Mouse (Mus musculus): ENCODE data around the gene Epb41.

The Epb41 gene

DNA sequence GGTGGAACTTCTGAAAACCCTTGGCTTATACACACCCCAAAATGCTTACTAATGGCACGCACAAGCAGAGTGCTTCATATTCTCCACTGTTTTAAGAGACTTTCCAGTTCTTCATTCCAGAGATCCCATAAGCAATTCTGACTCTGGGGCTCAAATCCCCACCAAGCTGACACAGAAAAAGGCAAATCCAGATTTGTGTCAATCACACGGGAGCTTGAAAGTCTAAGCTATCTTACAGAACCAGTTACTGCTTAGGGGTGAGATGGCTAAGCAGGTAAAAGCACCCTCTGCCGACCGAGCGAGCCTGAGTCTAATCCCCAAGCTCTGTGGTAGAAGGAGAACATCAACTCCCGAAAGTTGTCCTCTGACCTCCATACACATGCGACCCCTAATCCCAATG lies 76.5 kb downstream of the Epb41 start:
- DNase-seq = no peak

DNA sequence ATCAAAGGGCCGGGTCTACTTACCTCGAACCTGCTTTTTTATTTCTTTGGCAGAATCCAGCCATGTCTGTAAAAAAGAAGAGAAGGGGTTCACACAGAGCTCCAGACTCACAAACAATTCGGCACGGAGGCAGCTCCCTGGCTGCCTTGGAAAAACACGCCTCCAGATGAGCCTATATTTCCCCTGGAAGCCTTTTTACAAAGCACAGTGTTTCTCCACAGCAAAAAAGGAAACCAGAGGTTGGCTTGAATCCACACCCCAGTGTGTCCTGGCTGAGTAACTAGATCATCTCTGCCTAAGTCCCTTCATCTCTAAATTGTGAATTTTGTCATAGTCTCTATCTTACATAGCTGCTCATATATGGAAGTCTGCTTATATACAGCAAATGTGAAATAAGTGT lies 77.6 kb downstream of the Epb41 start:
- peak; percentile 87 for DNase-seq

DNA sequence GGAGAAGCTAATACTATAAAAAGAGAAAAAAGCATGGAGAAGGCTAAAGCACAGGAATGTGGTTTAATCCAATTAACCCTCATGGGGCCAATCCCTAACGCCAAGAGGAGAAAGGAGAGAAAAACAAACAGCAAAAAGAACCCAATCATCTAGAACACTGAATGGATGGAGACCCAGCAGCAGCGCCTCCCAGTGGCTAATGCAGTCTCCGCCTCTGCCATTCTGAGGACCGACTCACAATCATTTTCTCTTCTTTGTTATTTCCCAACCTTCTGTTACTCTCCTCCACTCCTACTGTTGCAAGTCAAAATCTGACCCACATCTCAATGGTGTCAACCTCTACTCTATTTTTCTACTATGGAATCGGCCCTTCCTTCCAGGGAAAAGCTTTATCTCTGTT lies 78.1 kb downstream of the Epb41 start:
- no peak for DNase-seq

DNA sequence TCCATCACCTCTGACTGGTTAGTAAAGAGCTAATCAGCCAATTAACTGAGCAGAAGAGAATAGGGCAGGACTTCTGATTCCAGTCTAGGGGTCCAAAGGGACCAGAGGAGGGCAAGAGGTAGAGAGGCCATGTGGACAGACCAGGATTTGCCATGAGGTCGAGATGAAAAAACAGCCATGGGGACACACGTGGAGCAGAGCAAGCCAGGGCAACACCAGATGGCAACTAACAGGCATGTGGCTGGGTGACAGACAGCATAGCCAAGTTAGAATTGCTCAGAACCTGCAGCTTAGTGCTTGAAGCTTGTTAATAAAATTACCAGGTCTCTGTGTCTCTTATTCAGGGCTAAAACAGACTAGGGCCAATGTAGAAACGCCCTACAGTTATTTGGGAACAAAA lies 81.3 kb downstream of the Epb41 start:
- DNase-seq = no peak

DNA sequence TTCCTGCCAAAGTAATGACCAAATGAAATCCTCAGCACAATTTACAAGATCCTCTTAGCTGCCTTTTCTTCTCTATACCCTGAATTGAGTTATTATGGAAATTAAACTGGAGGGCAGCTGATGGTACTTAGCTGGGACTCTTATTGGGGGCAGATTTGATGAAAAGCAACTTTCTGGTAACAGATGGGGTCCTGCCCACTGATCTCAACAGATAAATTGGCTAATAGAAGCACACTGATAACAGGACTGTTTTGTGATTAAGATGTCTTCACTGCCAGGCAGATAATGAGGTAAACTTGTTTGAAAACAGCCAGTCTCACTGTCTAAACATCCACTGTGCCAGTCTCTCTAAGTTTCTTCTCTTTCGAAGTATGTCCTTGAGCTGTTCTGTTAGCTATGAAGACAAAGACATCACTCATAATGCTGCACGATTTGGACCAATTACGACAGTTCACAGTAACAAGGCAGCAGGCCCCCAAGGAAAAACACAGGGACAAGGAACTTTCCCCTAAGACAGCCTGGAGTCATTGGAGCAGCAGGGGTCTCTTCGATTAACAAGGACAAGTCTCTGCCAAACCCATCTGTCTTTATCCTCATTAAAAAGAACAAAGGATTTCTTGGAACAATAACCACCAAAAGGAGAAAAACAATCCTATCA lies 92.1 kb downstream of the Epb41 start:
- DNase-seq = peak; percentile 66

DNA sequence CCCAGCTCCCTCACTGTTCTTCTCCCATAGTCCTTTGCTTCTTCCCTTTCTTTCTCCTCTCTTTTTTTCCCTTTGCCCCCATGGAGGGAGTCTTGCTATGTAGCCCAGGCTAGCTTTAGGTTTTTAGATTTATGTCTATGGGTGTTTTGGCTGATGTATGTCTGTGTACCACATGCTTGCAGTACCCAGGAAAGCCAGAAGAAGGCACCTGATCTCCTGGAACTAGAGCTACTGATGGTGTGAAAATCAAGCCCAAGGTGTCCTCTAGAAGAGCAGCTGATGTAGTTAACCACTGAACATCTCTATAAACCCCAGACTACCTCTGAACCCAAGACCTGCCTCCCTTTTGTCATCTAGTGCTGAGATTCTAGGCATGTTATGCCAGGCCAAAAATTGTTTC lies 93.4 kb downstream of the Epb41 start:
- DNase-seq = peak; percentile 46

DNA sequence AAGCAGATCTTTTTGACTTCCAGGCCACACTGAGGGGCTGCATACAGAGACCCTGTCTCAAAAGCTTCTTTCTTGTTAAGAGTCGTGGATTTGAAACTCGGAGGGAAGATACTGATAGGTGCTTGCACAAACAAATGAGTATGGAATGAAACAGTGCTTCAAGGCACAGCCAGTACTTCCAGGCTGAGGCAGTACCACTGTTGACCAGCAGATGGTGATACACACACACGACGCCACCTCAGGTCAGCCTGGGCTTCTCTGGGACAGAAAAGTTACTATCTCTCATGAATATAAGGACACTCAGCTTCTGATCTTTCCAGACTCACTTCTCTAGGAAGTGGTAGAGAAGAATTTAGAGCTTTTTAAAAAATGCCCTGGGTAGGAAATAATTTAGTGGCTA lies 97.9 kb downstream of the Epb41 start:
- peak; percentile 94 for DNase-seq

DNA sequence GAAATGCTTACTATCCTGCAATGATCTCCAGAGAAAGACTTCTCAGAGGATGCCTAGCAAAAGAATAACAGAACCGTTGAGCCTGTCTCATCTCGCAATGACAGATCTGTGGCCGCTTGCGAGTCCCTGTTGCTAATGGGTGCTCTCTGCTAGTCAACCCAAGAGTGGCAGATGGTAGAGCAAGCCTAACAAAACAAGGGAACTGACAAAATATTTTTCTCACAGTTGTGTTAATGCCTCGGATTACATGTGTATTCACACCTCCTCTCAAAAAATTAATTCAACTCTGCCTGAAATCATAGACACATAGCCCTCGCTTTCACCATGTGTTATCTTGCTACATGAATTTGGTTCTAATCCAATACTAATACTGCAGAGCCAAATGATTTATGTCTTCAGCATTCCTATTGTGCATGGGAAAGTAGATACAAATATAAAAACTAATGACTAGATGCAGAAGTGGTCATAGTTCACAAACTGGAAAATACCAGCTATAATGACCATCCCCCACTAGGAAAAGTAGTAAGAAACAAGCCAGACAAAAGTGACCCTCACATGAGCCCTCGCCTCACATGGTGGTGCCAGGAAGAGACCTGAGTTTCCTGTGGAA lies 104.8 kb downstream of the Epb41 start:
- DNase-seq = peak; percentile 68

DNA sequence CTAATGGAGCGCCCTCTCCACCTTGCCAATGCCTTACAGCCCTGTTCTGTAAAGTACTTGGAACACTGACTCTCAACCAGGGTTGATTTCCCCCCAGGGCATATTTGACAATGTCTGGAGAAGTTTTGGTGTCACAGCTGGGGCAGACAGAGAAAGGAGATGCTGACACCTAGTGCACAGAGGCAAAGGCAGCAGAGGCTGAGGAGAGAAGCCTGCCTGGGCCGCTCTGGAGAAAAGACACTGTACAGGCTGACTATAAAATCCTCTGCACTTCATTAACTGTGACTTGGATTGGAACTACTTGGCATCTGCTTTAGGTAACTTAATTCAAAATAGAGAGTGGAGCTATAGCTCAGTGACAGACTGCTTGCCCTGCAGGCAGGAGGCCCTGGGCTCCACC lies 106.2 kb downstream of the Epb41 start:
- peak; percentile 82 for DNase-seq

DNA sequence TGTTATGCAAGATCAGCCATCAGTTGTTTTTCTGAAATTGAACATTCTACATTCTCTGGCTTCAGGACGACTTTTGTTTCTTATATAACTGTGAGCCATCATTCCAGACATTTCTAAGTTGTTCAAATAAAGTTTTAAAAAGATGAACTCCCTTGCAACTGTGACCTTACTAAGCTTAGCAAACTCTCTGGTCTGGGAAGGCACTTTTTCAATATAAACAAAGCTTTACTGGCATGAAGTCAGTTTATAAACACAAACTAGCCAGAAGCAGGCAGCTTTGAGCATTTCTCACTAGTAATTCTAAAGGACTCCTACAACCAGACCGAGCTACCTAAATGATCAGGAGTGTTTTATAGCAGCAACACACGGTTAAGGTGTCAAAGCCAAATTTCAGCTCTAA lies 118.0 kb downstream of the Epb41 start:
- no peak for DNase-seq

DNA sequence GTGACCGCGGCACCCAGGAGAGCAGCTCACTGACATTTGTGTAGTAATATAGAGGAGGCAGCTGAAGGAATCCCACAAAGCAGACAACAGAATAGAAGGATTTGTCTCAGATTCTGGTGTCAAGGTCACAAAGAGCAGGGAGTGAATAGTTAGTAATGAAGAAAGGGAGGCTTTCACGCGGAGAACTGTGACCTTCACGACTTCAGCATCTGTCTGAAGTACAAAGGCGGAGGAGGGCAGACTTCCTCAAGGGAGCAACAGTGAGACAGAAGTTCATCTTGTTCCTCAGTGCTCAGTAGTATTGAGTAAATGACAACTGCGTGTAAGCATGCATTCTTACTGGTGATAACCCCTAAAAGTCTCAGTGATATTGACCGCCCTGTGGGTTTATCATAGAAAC lies 124.5 kb downstream of the Epb41 start:
- DNase-seq = no peak

DNA sequence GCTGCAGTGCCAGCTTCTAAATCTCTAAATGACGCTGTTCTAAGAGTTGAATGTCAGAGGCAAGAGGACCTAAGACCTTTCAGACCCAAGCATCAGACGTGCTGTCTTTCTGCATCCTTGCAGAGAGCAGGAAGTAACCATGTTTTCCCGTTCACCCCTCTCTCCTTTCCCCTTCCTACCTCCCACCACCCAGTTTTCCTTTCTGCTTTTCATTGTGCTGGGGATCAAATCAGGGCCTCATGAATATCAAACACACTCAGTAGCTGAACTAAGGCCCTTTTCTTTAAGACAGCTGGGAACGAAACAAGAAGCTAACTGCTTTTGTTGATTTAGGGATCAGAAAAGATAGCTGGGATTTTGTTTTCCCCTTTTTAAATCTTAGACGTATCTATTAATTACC lies 125.2 kb downstream of the Epb41 start:
- no peak for DNase-seq

DNA sequence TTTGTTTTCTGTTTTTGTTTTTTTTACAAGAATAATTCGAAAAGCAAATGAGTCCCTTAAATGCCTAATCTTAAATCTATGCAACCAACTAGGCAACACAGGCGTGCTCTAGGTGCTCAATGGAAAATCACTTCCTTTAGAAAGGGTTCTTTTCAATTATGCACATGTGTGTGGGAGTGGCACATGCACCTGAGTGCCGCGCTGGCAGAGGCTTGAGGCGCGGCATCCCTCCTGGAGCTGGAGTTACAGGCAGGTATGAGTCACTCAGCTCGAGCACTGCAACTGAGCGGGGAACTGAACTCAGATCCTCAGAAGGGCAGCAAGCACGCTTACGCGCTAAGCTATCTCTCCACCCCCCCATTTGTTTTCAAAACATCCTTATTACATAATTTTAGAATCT lies 127.3 kb downstream of the Epb41 start:
- DNase-seq = no peak

DNA sequence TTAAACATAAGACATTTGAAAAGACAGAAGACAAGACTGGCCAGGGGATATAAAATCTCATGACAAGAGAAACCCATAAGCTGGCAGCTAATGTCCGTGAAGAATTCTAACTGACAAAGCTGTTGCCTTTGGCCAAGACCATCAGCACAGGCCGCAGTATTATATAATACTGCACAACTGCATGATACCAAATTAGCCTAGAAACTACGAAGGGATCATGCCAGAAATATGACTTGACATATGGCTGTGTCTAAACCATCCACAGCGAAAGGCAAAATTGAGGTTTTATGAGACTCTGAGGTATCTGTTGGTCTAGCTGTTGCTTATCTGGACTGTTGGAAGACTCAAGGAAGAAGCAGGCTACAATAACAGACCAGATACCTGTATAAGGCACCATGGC lies 134.3 kb downstream of the Epb41 start:
- DNase-seq = no peak

DNA sequence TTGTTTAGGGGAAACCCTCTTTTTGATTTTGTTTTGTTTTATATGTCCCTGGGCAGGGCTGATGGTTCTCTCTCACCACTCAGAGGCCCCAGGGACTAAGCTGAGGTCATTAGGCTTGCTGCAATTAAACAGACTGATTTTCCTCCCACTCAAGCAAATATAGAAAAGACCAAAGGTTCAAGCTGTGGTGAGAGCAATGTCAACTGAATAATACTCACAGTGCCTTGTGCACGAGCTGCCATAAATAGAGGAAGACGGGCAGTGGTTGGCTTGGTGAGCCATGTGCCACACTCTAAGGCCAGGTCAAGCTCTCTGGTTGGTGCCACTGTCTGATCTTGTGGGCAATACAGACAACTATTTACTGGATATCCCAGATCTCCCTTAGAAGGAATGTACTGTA lies 135.7 kb downstream of the Epb41 start:
- DNase-seq = peak; percentile 86

DNA sequence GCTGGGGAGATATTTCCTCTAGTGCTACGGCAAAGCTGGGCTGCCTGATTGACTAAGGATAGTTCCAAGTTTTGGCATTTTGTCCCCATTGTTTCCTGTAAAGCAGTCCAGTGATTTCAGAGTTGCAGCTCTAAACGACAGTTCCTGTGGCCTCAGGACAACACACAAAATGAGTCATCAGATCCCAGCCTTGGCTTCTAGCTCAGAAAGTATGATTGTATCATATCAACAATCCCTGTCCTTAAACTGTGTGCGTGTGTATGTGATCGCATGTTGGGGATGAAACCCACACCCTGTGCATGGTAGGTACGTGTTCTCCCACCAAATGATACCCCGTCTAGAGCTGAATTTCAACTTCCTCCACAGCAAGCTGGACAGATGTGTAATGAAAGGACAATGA lies 146.0 kb downstream of the Epb41 start:
- no peak for DNase-seq

DNA sequence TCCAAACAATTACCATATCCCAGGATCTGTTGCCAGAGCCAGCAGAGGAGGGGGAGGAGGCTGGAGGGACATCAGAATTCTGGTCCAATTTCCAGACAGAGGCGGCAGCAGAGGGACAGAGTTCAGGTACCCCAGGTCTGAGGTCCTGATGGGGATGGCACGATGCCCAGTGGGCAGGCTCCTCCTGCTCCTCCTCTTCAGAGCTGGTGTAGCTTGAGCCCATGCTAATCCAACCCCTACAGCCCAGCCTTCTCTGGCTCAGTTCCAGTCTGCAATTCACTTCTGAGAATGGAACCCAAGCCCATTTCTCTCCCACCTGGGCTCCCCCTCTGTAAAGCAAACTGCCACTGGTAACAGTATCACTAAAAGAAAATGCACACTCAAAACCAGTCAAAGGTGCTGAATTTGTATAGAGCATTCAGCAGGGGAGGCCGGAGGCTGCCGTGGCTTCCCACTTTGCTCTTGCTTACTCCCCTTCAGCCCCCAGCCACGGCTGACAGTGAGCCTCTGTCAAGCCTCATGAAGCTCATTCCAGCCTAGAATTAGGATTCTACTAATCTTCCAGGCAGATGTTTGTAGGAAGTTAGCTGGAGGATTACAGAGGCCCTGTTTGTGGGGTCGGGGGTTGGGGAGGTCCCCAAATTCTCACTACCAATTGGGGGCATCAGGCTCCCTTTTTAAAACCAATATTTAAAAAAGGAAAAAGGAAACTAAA lies 150.9 kb downstream of the Epb41 start:
- DNase-seq = peak; percentile 93

DNA sequence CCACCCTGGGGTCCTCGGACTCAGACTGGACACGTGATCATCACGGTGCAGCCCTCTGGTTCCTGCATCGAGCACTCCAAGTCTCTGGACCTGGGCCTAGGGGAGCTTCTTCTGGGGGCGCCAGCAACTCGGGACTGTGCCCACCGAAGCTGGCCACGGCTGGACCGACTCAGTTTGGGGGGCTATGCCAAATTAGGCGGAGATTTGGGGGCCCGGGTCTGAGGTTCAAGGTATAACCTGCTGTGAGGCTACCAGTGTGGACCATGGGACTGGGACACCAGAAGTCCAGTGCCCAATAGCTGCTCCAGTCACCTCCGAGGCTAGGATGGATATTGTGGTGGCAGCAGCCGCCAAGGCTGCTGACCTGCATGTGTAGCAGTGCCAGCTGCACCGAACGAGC lies 152.7 kb downstream of the Epb41 start:
- peak; percentile 92 for DNase-seq

DNA sequence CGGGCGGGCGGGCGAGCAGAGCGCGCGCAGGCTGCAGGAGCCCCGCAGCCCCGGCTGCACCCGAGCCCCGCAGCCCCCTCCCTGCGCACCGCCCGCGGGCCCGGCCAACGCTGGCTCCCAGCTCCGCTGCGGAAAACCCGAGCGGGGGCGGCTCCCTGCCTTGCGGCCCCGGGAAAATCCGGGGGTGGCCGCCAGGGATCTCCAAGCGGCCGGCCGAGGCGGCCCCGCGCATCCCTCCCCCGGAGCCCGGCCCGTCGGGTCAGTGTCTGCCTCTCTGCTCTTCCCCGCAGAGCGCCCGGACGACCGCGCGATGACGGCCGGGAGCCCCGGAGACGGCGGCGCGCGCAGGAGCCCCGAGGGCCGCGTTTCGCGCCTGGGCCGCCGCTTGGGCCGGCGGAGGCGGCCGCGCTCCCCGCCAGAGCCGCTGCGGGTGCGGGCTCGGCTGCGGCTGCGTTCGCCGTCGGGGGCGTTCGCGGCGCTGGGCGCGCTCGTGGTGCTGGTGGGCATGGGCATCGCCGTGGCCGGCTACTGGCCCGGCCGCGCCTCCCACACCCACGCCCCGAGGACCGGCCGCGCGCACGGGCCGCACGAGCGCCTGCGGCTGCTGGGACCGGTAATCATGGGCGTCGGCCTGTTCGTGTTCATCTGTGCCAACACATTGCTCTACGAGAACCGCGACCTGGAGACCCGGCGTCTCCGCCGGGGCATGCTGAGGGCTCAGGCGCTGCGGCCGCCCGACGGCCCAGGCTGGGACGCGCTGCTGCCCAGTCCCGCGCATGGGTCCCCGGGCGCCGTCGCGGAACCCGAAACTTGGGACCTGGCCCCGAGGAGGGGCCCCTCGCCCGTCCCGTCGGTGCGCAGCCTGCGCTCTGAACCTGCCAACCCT lies 153.4 kb downstream of the Epb41 start, which contains the start of gene Tmem200b:
TSS of gene Tmem200b (plus strand) at position 311 of the 886 bp plus-strand sequence.
- DNase-seq = peak; percentile 94

DNA sequence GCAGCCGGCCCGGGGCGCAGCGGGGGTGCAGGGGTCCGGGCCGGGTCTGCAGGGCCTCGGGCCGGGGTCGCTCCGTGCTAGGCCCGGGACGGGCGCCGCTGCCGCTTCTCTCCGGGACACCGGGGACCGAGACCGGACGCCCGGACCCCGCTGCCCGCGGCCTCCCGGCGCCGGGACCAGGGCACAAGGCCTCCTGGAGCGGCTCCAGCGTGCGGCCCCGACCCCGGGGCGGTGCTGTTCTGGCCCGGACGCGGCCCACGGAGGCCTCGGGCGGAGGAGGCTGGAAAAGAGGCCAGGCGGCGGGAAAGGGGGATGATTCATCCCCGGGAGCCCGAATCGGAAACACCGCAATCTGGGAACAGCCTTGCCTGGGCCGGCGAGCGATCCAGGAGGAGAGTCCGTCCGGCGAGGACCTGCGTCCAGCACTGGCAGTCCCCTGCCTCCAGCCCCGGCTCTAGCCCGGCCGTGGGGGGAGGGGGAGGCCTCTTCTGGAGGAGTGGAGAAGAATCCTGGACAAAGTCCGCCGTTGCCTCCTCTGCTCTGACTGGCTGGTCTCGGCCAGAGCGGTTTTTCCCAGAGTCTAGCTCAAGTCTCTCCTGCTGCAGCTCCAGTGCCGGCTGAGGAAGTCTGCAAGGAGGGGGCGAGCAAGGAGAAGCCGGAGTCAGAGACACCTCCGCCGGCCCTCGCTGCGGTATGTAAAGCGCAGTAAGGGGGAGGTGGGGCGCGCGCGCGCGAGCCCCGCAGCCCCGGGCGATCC lies 154.3 kb downstream of the Epb41 start:
- DNase-seq = peak; percentile 98

DNA sequence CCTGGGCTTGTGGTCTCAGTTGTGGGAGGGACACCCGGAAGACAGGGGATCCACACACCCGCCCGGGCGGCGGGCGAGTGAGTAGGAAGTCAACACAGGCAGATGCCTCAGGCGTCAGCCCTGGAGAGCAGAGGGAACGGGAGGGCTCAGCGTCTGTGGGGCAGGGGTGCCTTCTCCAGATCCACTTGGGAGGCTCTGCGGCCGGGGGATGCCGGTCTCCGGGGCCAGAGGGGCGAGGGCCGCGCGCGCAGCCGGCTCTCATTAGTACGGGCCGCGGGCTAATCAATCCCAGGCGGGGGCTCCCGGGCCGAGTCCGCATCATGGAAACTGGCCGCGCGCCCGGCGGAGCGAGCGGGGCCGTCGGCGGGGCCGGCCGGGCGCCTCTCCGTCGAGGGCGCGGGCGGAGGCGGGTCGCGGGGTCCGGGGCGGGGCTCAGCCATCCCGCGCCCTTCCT lies 155.0 kb downstream of the Epb41 start:
- DNase-seq = no peak

DNA sequence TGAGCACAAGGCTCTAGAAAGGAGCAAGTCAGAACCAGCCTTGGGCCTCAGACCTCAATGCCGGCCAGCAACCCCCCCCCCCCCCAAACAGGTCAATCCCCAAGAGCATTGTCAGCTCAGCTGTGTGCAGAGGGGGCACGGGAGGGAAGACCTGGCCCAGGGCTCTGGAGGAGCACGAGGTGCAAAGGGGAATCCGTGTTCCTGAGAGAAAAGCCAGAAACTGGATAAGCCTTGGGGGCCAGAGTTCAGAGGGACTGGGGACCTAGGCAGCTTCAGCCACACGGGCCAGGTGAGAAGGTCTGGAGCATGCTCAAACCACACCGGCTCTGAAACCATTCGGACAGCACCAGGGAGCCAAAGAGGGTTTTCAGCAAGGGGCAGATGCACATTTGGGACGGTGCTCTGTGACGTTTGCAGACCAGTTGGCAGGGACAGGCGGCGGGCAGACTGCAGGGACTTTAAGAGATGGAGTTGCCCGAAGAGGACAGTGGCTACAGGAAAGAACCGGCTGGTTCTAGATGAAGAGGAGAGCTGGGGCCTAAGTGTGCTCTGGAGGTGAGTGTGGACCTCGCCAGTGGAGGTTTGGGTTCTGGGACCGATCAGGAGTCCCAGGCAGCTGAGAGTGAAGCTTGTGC lies 155.5 kb downstream of the Epb41 start:
- peak; percentile 92 for DNase-seq

All from heart, adult 11 months (tissue).